Mouse (Mus musculus) liver, embryonic 11.5 days (tissue): ENCODE results near the gene Mogat2. TPM values are rescaled to one million over a fixed set of nuclear protein-coding genes. Genes with fewer than 3 reads are reported as not detected.

Experiments
- ATAC-seq: fragments of 200-750 bp; cut with Nextera tagmentation; replicated peaks from 2 replicates; pipeline ENCODE4 v1.8.0; 2017; ENCODE audit warnings: moderate number of reproducible peaks, mild to moderate bottlenecking, moderate TSS enrichment, moderate library complexity; ENCODE audit not compliant: low FRiP score
- DNase-seq: peaks from one replicate; pipeline ENCODE4 v3.0.0-alpha.2; 2017; ENCODE audit warnings: low spot score
- H3K27ac ChIP-seq: fragments of 300-500 bp; sonication (generic); 2 replicates; pipeline ENCODE4 v1.5.1; 2014; ENCODE audit warnings: mild to moderate bottlenecking, low read depth, low read length, control low read depth
- H3K27me3 ChIP-seq: fragments of 300-500 bp; sonication (generic); replicated peaks from 2 replicates; pipeline ENCODE4 v1.6.1; 2014; ENCODE audit warnings: low read length, mixed read lengths; ENCODE audit not compliant: control insufficient read depth, insufficient read depth
- H3K36me3 ChIP-seq: fragments of 300-500 bp; sonication (generic); 2 replicates; pipeline ENCODE4 v1.6.1; 2014; ENCODE audit warnings: mild to moderate bottlenecking, low read length, moderate library complexity, mixed read lengths; ENCODE audit not compliant: control insufficient read depth, insufficient read depth
- H3K4me1 ChIP-seq: fragments of 300-500 bp; sonication (generic); replicated peaks from 2 replicates; pipeline ENCODE4 v1.6.1; 2014; ENCODE audit warnings: low read length, mixed read lengths; ENCODE audit not compliant: control insufficient read depth, insufficient read depth
- H3K4me2 ChIP-seq: fragments of 300-500 bp; sonication (generic); 2 replicates; pipeline ENCODE4 v1.6.1; 2014; ENCODE audit warnings: mild to moderate bottlenecking, control low read depth, moderate library complexity
- H3K4me3 ChIP-seq: fragments of 300-500 bp; sonication (generic); 2 replicates; pipeline ENCODE4 v1.5.1; 2014; ENCODE audit warnings: low read depth, low read length, control low read depth
- H3K9ac ChIP-seq: fragments of 300-500 bp; sonication (generic); 2 replicates; pipeline ENCODE4 v1.6.1; 2014; ENCODE audit warnings: low read depth, low read length, control low read depth
- H3K9me3 ChIP-seq: fragments of 300-500 bp; sonication (generic); 2 replicates; pipeline ENCODE4 v1.6.1; 2016; ENCODE audit warnings: low read length, inconsistent platforms, mixed read lengths; ENCODE audit not compliant: control insufficient read depth
- WGBS: fragments of 180-500 bp; shearing (Covaris S2); extraction: QIAGEN DNeasy Blood & Tissue Kit; methylation state at CpG from one replicate; pipeline ENCODE4 v1.1.7; 2014; 5-methylcytosine and 5-hydroxymethylcytosine counted together
- polyA plus RNA-seq: library from polyadenylated mRNA; unstranded; fragments of >200 nt; fragmentation: Nextera tagmentation; extraction: Ambion mirVana; gene quantifications from 2 replicates; pipeline ENCODE4 v1.2.1, GENCODE M21; 2014

The Mogat2 gene
- polyA plus RNA-seq, 1 experiment from 2014 or later = 37.8 TPM

- no peaks in the 10 kb centered on the region; the same call in none of the 2 replicates for H3K4me1 ChIP-seq
- no peak overlapping the region for H3K27ac ChIP-seq
Observed at GRCm38 (mm10) chr7:99172898-99173297, 65.5 kb downstream of the Mogat2 start.

DNA sequence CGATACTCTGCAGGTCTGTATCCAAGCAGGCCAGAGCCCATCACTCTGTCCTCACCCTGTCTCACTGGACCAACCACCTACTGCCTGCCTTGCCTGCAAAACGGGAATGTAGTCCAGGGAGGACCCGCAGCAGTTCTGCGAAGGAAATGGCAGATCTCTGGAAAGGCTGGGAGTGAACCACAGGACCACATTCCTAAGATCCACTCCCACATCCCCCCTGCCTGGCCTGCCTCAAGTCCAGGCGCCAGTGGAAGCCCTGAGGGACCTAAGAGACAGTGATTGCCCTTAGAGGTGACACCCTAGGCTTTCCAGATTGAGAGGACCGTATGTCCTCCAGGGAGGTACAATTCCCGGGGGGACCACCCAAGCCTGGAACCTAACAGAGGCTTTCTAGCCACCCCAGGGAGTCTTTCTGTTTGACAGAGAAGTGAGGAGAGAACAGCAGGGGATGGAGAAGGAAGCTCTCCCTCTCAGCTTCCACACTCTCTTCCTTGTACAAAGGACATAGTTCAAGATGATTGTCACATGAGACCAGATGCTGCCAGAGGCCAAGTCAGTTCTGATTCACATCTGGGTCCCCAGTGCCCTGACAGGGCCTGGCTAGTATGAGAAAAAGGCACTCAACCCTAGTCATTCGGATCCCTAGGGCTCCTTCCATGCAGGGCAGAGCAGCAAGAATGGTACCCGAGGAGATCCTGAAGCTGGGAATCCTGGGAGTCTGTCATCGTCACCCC is 66.5 kb downstream of the Mogat2 start:
- ATAC-seq (no peak), DNase-seq (no peak)
- no peak overlapping the region for H3K4me3 ChIP-seq
- H3K4me1 ChIP-seq = peaks cover 2% of the 10 kb centered on the region
- H3K27ac ChIP-seq = no peak overlapping the region
- no peaks in the 10 kb centered on the region for H3K36me3 ChIP-seq
- H3K4me2 ChIP-seq = no peak overlapping the region
- H3K9me3 ChIP-seq = no peaks in the 10 kb centered on the region
- 58% methylated on average over 10 of the region's 10 CpGs for WGBS
- no peaks in the 10 kb centered on the region for H3K27me3 ChIP-seq
- no peak overlapping the region for H3K9ac ChIP-seq

More at GRCm38 (mm10) chr7:99172898-99173297, 65.5 kb downstream of the Mogat2 start:
- Histone ChIP-seq H3K4me2 (no peak overlapping the region), H3K4me3 (no peak overlapping the region), H3K9me3 (no peaks in the 10 kb centered on the region), H3K9ac (no peak overlapping the region), H3K36me3 (no peaks in the 10 kb centered on the region), H3K27me3 (no peaks in the 10 kb centered on the region)
- WGBS = 82% methylated on average over 6 of the region's 6 CpGs
- DNase-seq = no peak
- ATAC-seq = no peak

- Histone ChIP-seq H3K4me3 (no peak overlapping the region), H3K27ac (no peak overlapping the region), H3K9ac (no peak overlapping the region), H3K4me1 (peaks cover 2% of the 10 kb centered on the region), H3K4me2 (no peak overlapping the region), H3K27me3 (no peaks in the 10 kb centered on the region), H3K36me3 (no peaks in the 10 kb centered on the region; the same call in 1 of the 2 replicates), H3K9me3 (no peaks in the 10 kb centered on the region)
- 83% methylated on average over 6 of the region's 6 CpGs for WGBS
- DNase-seq (no peak), ATAC-seq (no peak)
Observed at GRCm38 (mm10) chr7:99170519-99170918, 67.9 kb downstream of the Mogat2 start.

DNA sequence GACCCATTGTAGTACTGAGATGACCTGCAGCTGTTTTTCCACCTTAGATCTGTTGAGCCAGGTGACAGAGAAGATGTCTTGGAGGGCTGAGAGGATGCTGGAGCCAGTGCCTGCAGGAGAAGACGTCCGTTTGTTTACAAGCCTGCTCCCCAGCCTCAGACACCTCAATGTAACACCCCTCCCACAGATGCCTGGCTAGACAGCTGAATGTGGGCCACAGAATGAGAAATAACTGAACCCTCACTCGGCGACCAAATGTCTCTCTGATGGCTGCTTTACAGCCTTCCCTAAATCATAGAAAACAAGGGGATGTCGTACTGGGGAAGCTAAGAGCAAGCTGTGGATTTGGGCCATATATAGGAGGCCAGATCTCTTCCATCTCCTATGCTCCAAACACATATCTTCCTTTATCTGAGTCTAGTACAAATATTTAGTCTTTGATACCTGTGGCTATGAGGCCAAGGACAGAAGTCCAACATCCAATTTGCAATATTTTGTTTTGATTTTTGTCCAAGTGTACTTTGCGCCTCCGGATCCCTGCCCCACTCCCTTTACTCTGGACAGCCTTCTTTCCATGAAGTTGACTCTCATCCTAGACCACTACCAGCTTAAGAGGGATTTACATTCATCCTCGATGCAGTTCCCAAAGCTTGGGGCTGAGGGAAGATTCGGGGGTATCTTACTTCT is 68.6 kb downstream of the Mogat2 start:
- no peak overlapping the region for H3K9ac ChIP-seq
- DNase-seq = no peak
- H3K4me1 ChIP-seq = peaks cover 2% of the 10 kb centered on the region
- no peaks in the 10 kb centered on the region for H3K9me3 ChIP-seq
- ATAC-seq = no peak
- no peak overlapping the region for H3K4me2 ChIP-seq
- no peaks in the 10 kb centered on the region; the same call in 1 of the 2 replicates for H3K36me3 ChIP-seq
- WGBS = 78% methylated on average over 9 of the region's 9 CpGs
- no peak overlapping the region for H3K27ac ChIP-seq
- no peaks in the 10 kb centered on the region for H3K27me3 ChIP-seq
- no peak overlapping the region for H3K4me3 ChIP-seq

Other genes with a start within 250 kb of the Mogat2 start
- gene Uvrag, start 97.5 kb downstream of the Mogat2 start, polyA plus RNA-seq = 14.5 and 16.2 TPM in 2 replicates
- 59.9 and 60.1 TPM in 2 replicates for gene Dgat2, start 55.9 kb downstream of the Mogat2 start, polyA plus RNA-seq
- gene Map6, start 28.8 kb upstream of the Mogat2 start, polyA plus RNA-seq = 0.32 and 0.69 TPM in 2 replicates
- 224 and 232 TPM in 2 replicates for gene Serpinh1, start 114.6 kb upstream of the Mogat2 start, polyA plus RNA-seq
- 5.7 and 7.5 TPM in 2 replicates for gene Gdpd5, start 142.8 kb upstream of the Mogat2 start, polyA plus RNA-seq
- 0.23 and 0.32 TPM in 2 replicates for gene Klhl35, start 227.4 kb upstream of the Mogat2 start, polyA plus RNA-seq
- gene Rps3, start 245.1 kb upstream of the Mogat2 start, polyA plus RNA-seq = 934 and 944 TPM in 2 replicates